Mouse (Mus musculus): ENCODE measurements around the gene 6330403K07Rik.

DNA sequence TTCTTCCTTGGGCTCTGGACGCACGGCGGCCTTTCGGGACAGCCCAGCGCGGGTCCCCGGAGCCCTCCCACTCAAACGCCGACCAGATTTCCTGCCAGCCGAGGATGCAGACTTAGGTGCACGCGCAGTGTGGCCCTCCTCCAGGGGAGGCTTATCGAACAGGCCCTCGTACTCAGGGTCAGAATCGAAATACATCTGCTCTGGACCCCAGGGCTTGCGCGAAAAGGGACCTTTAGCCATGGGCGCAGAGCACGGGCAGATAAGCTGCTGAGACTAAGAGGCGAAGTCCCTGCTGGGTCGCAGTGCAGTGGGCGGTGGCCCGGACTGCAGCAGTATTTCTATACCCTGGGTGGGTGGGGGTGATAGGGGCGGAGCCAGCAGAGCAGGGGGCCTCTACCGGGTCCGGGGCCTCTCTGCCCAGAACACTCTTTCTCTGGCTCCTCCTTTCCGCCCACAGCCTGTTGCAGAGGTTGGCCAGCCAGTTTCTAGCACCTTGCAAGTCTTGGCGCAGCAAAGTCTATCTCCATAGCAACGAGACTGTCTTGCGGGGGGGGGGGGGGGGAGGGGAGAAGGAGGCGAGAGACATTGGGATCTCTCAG, at the start of gene 6330403K07Rik:
- TF ChIP-seq CTCF (IDR thresholded peaks at IDR 0.05) = no peak
- TF ChIP-seq EP300 (IDR thresholded peaks at IDR 0.05) = no peak
